Mouse (Mus musculus): ENCODE data around the gene Hist1h1t. TPM values are rescaled to one million over a fixed set of nuclear protein-coding genes. Genes with fewer than 3 reads are reported as not detected.
A peak's percentile ranks its signal among the peaks of the same experiment; 100 is the strongest.
"Not testable (repeated sequence)": the region's sequence is repeated elsewhere in the genome, so short reads cannot be mapped to it uniquely, and the experiment has no call there.

The Hist1h1t gene
- polyA plus RNA-seq, 2 experiments from 2014 or later, result not detected

DNA sequence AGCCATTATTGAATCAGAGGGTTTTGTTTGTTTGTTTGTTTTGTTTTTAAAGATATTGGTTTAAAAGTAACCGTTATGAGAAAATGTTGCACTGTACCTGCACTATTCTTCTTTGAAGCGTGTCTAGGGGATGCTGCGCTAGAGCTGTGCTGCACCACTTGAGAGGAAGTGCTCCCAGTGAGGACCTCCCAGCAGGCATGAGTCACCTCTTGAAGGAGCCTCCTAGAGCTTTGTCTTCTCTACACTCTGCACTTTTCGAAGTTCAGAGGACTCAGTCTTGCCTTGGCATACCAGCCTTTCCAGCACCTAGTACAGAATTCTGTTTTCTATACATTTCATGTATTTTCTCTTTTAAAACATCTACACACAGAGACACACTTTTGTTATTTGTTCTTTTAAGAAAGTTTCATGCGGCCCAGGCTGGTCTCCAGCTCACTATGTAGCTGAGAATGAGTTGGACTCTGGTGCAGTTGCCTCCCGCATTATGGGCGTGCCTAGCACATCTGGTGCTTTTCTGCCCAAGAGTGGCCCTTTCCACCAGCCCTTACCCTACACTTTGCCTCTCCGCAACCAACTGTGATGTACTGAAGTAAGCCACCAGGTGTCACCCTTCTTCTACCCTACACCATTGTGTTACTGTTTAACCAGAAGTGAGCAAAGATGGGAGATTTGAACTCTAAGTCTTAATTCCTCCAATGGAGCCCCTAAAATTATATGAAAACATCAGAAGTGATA is 5.3 kb downstream of the Hist1h1t start:
- peak; percentile 58 for ATAC-seq

GRCm38 (mm10) chr13:23702220-23702619 is 6.6 kb downstream of the Hist1h1t start:
- no peak for ATAC-seq

GRCm38 (mm10) chr13:23702801-23703200 is 7.2 kb downstream of the Hist1h1t start:
- ATAC-seq, result not testable (repeated sequence)

GRCm38 (mm10) chr13:23705751-23706356 is 10.2 kb downstream of the Hist1h1t start:
- ATAC-seq, result no peak

DNA sequence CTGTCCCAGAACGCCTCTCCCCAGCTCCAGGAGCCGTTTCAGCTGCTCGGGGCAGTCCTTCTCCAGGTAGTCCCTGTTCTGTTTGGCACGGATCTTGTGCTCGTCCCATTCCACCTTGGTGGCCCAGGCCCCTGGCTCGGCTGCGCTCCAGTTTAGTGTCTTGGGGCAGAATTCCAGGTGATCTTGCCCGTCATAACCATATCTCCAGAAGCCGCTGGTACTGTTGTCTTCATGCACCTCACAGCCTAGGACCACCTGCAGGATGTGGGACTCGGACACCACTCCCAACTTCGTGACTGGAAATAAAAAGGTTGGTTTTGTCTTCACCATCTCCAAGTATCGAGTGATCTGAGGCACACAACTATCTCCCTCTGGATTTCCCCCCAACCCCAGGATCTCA is 11.2 kb downstream of the Hist1h1t start:
- ATAC-seq, result no peak

- ATAC-seq, result no peak
Observed at GRCm38 (mm10) chr13:23708041-23708440, 12.4 kb downstream of the Hist1h1t start.

DNA sequence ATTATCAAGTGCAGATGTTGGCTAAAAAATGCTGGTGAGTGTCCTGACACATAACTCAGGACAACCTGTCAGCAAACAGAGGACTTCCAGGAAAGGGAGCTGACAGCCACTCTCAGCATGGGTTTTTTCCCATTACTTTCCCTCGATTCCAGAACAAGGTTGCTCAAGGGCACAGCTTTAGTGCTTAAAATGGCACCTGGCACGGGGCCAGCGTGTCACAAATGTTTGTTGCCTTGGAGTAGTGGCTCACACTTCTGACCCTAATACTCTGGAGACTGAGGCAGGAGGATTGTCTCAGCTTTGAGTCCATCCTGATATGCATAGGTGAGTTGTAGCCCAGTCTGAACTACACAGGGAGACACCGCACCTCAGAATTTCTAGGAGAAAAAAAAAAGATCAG is 13.0 kb downstream of the Hist1h1t start:
- ATAC-seq, result no peak

DNA sequence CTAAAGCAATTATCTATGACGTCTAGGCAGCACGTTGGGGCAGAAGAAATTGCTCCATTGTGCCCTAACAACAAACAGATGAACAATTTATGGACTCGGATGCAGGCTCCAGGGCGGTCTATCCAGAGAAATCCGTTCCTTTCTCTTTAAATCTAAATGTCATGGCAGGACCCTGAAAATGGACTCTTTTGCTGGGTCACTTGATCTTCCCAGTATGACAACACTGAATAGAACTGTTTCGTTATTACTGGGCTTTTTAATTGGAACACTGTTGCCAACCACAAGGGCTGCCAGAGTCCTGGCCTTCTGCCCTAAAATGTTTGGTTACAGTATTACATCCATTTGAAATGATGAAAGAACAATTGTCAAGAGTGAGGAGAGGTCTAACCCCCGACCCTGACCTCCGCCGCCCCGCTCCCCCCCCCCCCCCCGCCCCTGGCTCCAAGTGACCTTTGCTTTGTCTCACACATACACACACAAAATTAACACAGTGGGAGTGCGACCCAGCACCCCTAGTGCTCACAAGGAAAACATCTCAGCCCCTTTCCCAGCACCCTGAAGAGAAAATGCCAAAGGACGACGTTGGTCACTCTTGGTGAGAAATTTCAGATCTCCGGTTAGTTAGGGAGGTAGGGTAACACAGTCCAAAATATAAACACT is 14.2 kb downstream of the Hist1h1t start:
- peak; percentile 41 for ATAC-seq

GRCm38 (mm10) chr13:23710374-23711089 is 14.9 kb downstream of the Hist1h1t start, which contains the start of gene Hfe:
Gene Hfe (minus strand): TSS chr13:23710854.
- ATAC-seq, result peak; percentile 87

DNA sequence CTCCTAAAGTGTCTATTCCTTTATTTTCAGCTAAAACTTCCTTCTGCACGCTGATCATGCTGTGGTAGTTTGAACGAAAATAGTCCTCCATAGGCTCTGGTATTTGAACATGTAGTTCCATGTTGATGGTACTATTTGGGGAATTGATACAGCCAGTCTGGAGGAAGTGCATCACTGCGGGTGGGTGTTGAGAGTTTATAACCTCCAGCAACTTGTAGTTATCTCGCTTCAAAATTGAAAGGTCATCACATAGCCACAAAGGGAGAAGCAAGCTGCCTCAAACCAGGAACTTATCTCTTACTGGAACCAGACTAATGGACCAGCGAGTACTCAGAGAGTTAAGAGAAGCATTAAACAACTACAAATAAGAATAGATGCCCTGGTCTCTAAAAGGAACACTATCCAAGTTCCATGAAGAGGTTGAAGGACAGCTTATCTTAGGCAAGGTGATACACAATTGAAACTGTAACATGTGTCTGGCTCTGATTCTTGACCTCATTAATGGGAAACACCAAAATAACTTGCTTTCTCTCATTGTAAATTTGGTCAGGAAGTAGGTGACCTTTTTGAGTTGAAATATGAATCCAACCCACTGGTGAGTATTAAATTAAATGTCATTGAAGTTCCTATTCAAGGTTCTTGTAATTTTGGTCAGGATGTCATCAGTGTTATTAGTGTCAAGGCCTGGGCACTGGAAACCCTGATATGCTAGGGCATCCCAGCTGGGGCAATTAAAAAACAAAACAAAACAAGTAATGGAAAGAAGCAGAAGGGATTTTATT is 20.8 kb downstream of the Hist1h1t start:
- no peak for ATAC-seq

- ATAC-seq, result no peak
Observed at GRCm38 (mm10) chr13:23717176-23717575, 21.6 kb downstream of the Hist1h1t start.

DNA sequence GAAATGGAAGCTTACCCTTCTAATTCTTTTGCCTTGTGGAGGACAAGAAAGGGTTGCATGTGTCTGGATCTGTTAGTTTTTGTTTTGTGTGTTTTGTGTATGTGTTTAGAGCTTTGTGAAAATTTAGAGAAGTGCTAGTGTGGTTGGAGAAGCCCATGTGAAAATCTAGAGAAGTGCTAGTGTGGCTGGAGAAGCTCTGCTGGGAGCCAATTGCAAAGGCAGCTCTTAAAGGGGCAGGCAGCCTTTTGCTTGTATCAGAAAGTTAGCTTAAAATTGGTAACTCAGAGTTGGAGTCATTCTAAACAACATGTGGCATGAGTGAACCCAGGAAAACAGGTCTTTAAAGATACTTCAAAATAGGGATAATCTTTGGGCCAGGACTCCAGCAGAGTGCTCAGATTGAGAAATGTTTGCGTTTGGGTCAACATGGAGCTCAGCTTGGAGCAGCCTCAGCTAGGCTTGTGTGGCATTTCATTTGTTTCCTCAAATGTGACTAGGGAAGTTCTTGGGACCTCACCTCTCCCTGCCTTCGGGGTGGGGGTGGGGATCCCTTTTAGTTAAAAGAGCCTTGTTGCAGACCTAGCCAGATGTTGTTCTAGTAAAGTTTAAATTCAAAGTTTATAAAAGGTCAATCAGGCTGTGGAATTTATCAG is 22.1 kb downstream of the Hist1h1t start:
- not testable (repeated sequence) for ATAC-seq

GRCm38 (mm10) chr13:23724239-23724638 is 28.6 kb downstream of the Hist1h1t start:
- ATAC-seq, result no peak

DNA sequence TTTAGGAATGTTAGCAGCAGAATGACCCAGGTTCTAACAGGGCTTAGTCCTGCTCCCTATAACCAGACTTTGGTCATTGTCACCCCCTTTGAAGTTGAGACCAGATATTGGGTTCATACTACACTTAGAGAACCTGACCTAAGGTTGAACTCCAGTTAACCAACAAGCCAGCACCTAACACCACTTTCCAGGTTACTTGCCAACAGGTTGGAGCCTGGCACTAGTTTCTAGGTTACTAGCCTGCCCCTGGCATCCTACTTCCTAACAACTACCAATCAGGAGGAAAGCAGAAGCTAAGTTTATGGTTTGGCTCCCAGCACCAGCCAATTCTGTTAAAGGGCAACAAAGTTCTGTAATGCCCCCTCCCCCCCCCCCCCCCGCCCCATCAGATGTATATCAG is 29.6 kb downstream of the Hist1h1t start:
- ATAC-seq, result no peak

DNA sequence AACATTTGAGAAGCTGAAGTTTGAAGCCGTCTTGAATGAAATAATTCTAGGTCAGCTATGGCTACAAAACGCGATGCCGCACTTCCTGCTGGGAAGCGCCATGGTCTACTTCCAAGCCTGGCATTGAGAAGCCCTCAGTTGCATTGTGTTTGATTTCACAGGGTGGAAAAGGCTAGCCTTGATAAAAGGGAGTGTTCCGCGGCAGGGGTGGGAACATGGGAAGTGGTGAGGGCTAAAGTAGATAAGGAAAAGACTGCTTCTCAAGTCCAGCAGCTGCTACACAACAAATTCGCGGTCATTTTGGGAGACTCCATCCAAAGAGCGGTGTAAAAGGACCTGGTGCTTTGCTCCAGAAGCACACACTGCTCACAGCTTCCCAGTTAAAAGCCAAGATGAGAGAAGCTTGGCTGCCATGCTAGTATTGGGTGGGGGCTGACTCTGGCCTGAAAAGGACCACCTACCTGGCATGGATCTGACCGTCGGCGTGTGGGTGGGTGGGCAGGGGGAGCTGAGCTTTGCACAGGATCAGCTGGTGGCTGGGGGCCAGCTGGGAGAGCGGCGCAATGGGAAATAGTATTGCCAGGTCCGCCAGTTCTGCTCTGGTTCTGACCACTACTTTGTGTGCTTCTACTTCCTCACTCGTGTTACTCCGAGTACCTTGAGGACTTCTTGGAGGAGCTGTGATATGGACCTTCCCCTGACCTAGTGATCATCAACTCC is 33.0 kb downstream of the Hist1h1t start:
- ATAC-seq, result no peak

DNA sequence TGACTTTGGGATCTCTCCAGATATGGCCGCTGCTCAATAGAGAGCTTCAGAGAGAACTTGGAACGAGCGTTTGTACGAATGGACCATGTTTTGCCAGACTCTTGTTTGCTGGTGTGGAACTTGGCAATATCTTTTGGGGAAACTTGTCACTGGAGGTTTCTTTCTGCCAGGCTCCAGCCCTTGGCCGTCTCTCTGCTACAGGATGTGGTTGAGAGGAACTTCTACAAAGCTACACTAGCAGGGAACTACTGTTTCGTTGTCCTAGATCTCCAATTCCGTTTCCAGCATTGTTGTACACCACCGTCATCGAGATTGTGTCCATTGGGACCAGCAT is 33.5 kb downstream of the Hist1h1t start:
- ATAC-seq, result peak; percentile 65

DNA sequence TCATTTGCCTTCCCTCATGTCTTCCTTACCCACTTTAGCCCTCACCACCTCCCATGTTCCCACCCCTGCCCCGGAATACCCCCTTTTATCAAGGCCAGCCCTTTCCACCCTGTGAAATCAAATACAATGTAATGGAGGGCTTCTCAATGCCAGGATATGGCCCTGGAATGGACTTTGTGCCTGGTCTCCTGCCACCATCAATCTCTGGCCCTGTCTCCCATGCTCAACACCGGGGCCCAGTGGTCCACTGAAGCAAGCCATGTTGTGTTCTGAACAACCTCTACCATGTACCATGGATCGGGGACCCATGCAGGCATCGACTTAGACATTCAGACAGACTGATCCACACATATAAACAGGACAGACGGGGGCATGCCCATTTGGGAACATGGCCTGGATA is 34.1 kb downstream of the Hist1h1t start:
- no peak for ATAC-seq

DNA sequence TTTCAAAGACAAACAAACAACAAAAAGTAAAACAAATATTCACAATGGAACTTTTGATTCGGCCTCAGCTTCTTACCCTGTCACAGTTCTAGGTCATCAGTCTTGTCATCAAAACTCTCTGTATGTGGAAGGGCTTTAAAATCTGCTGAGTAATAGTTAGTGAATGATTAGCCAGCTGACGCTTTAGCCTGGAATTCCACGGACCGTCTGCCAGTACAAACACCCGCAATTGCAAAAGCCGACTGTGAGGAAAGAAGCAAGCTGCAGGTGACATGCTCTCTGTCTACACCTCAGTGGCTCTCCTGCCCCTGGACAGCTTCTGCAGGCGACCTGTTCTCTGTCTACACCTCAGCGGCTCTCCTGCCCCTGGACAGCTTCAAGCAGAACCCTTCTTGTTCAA is 34.9 kb downstream of the Hist1h1t start:
- ATAC-seq, result no peak

DNA sequence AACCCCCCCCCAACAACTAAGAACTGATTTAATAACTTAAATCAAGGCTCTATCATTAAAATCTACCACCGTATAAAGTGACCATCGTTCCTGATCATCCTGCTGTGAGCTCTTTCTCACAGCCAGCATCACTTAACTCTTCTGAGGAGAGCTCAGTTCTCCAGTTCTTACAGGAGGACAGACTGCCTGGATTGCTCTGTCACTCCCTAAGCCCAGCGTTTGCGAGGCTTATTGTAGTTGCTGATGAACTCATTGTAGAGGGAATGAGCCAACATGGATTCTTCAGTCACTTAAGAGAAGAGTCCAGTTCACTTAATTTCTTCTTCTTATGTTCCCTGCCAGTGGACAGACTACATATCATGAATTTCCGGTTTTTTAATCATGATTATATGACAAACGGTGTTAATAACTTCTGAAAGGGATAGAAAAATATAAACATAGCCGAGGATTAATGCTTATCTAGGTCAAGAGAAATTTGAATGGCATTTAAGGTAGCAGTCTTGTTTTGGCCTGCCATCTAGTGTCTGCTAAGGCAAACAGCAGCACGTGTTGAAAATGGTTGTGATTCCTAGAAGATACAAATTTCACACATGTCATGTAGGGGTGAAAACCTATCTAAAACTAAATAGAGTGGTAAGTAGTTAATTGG is 36.7 kb downstream of the Hist1h1t start:
- ATAC-seq, result peak; percentile 75

DNA sequence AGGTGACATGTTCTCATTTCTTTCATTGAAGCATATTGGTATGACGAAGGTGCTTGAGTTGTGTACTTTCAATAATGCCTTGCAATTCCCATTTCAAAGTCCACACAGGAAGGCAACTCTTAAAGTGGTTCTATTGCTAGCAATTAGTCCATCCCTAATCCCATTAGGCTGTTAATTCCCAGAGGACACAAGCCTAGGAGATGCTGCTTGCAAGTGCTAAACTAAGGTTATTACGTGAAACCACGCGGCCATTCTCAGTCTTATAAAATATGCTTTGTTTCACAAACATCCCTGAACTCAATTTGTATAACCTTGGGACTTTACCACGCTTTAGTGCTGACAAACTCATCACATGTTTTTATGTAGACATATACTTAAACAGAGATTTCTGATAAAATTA is 41.5 kb downstream of the Hist1h1t start:
- no peak for ATAC-seq

- ATAC-seq, result no peak
Observed at GRCm38 (mm10) chr13:23738041-23738440, 42.4 kb downstream of the Hist1h1t start.

All from activated CD4-positive, CD25-positive, alpha-beta regulatory T cell, adult 4 months (primary cell).